Comparison of ENCODE assay signal across 15 mouse cellular contexts in the genomic region with DNA sequence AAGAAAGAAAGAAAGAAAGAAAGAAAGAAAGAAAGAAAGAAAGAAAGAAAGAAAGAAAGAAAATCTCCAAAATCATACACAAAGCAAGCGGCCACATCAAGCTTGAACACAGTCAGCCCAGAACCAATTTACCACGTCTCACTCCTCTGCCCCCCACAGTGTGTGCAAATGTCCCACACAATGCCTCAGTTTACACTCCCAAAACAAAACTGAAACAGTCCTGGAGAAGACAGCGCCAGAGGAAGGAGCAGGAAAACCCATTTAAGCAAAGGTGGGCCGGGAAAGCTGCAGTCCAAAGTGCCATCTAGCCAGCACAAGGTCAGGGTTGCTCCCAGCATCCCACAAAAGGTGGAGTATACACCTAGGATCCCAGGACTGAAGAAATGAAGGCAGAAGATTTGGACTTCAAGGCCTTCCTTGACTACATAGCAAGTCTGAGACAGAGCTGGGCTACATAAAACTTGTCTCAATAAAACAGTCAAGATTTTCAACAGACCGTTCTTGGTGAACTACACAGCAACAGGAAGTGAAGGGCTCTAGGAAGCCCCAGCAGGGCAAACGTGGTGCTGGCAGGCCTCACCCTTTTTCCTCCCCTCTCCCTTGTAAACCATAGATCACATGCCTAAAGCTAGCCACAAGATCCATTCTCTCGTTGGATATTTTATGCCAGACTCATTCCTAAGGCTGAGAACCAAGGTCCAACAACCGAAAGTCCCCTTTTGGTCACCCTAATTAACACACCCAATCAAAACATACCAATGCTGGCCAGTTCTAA. TPM values are rescaled to one million over a fixed set of nuclear protein-coding genes. Genes with fewer than 3 reads are reported as not detected.
A peak's percentile ranks its signal among the peaks of the same experiment; 100 is the strongest.
DNase-seq lines count a peak whose midpoint lies in the region; ATAC-seq lines count a peak whose summit lies in the region.
"Had no signal": no experiment of that assay in that cellular context is flagged by ENCODE, and none has a peak within 500 bp of the region (broad histone marks: within the 10 kb centered on the region; RNA-seq: fewer than 3 reads in every experiment).

No protein-coding gene starts in this region.

- ATAC-seq in liver, embryonic 13.5 days (ENCODE audit: low read depth), result no peak
- no peak for ATAC-seq in liver, embryonic 12.5 days
- peak; percentile 72 for ATAC-seq in CD4-positive, CD25-positive, alpha-beta regulatory T cell, adult 4 months
- 0 out of 2 replicates have a peak, but pooled peaks have one; percentile 28 for ATAC-seq in erythroid progenitor cell, adult 5-6 weeks (replicated peaks; ENCODE audit: low FRiP score, poor library complexity, severe bottlenecking)
- ATAC-seq in midbrain, embryonic 16.5 days, result no peak
- ATAC-seq: forebrain, embryonic 16.5 days; midbrain, embryonic 15.5 days had no signal

- no peaks in the 10 kb centered on the region for H3K36me3 ChIP-seq in liver, embryonic 13.5 days
- no peaks in the 10 kb centered on the region for H3K36me3 ChIP-seq in liver, embryonic 12.5 days
- H3K36me3 ChIP-seq in midbrain, embryonic 16.5 days (ENCODE audit: control insufficient read depth, insufficient read depth, low read length), result no peaks in the 10 kb centered on the region
- H3K36me3 ChIP-seq: midbrain, embryonic 15.5 days had no signal

- H3K27me3 ChIP-seq in liver, embryonic 13.5 days, result peaks cover 29% of the 10 kb centered on the region
- H3K27me3 ChIP-seq in liver, embryonic 12.5 days (replicated peaks), result peaks cover 39% of the 10 kb centered on the region
- H3K27me3 ChIP-seq in midbrain, embryonic 16.5 days (ENCODE audit: control insufficient read depth, insufficient read depth, low read depth, low read length), result no peaks in the 10 kb centered on the region
- H3K27me3 ChIP-seq: midbrain, embryonic 15.5 days had no signal

- peaks cover 52% of the 10 kb centered on the region for H3K4me1 ChIP-seq in liver, embryonic 13.5 days (replicated peaks)
- H3K4me1 ChIP-seq in liver, embryonic 12.5 days, result peaks cover 58% of the 10 kb centered on the region
- H3K4me1 ChIP-seq in midbrain, embryonic 16.5 days (ENCODE audit: control insufficient read depth, insufficient read depth, low read length), result peaks cover 16% of the 10 kb centered on the region

- DNase-seq in liver, embryonic 13.5 days, result no peak
- DNase-seq in naive thymus-derived CD4-positive, alpha-beta T cell, adult 2 months (ENCODE audit: low read depth), result peak; percentile 68
- DNase-seq in left cerebral cortex, postnatal 10 days (ENCODE audit: extremely low spot score in 1 of 2, low spot score in 2 of 2), result no peak
- no peak for DNase-seq in gastrocnemius, postnatal 4 days (ENCODE audit: low spot score in 2 of 2)
- DNase-seq: cerebellum, adult 9-10 months; gastrocnemius, postnatal 25 days; kidney, adult 18-20 months; layer of hippocampus, adult 9-11 months; lung, postnatal 36 days had no signal

- intact Hi-C loops in left cerebral cortex, postnatal 10 days (cut with DNase I), result no loop called here

- H3K27ac ChIP-seq in liver, embryonic 13.5 days, result peak overlapping the region; percentile 39
- no peak overlapping the region for H3K27ac ChIP-seq in liver, embryonic 12.5 days
- H3K27ac ChIP-seq in midbrain, embryonic 16.5 days (ENCODE audit: low read length), result no peak overlapping the region
- H3K27ac ChIP-seq: midbrain, embryonic 15.5 days had no signal

- no peak overlapping the region for H3K4me2 ChIP-seq in liver, embryonic 13.5 days
- H3K4me2 ChIP-seq in liver, embryonic 12.5 days, result no peak overlapping the region
- H3K4me2 ChIP-seq in midbrain, embryonic 16.5 days (ENCODE audit: low read length), result no peak overlapping the region
- H3K4me2 ChIP-seq: midbrain, embryonic 15.5 days had no signal

- H3K9ac ChIP-seq in liver, embryonic 13.5 days, result no peak overlapping the region
- H3K9ac ChIP-seq in liver, embryonic 12.5 days, result no peak overlapping the region
- no peak overlapping the region for H3K9ac ChIP-seq in midbrain, embryonic 16.5 days (ENCODE audit: low read depth, low read length)
- H3K9ac ChIP-seq: midbrain, embryonic 15.5 days had no signal

- 46% methylated on average over 8 of the region's 8 CpGs for WGBS in liver, embryonic 13.5 days (ENCODE audit: insufficient replicate concordance)
- 45% methylated on average over 8 of the region's 8 CpGs for WGBS in liver, embryonic 12.5 days (ENCODE audit: insufficient replicate concordance)
- 47% methylated on average over 8 of the region's 8 CpGs for WGBS in midbrain, embryonic 16.5 days

- H3K9me3 ChIP-seq in liver, embryonic 13.5 days (replicated peaks), result no peaks in the 10 kb centered on the region
- H3K9me3 ChIP-seq in liver, embryonic 12.5 days (replicated peaks), result no peaks in the 10 kb centered on the region
- no peaks in the 10 kb centered on the region for H3K9me3 ChIP-seq in midbrain, embryonic 16.5 days (replicated peaks; ENCODE audit: control insufficient read depth, low read length, poor library complexity, severe bottlenecking)
- H3K9me3 ChIP-seq: midbrain, embryonic 15.5 days had no signal

- no peak overlapping the region for H3K4me3 ChIP-seq in liver, embryonic 13.5 days (replicated peaks)
- H3K4me3 ChIP-seq in liver, embryonic 12.5 days, result no peak overlapping the region
- H3K4me3 ChIP-seq in midbrain, embryonic 16.5 days (ENCODE audit: low read depth, low read length), result no peak overlapping the region
- H3K4me3 ChIP-seq: midbrain, embryonic 15.5 days had no signal

RNA-seq across cellular contexts. Expression of a gene that starts 4.5 kb away (rescaled TPM):
- 2.4 and 2.7 TPM in 2 replicates for polyA plus RNA-seq in liver, embryonic 13.5 days (2015; fragmentation: Nextera tagmentation; extraction: Ambion mirVana)
- 3.1 TPM in 2 replicates for polyA plus RNA-seq in liver, embryonic 12.5 days (2016; fragmentation: Nextera tagmentation; extraction: Ambion mirVana)
- 1 to 10 TPM; 9.6 to 9.8 TPM for polyA plus RNA-seq in CD4-positive, CD25-positive, alpha-beta regulatory T cell, adult 4 months (2017; shearing (Covaris generic))
- 1.7 and 6.1 TPM in 2 replicates for total RNA-seq in erythroid progenitor cell, adult 5-6 weeks (2015; ENCODE audit: low replicate concordance)
- 0.98 and 4.6 TPM in 2 replicates for total RNA-seq in erythroid progenitor cell, adult 5-6 weeks (2017; ENCODE audit: low replicate concordance)
- total RNA-seq in left cerebral cortex, postnatal 10 days (2021), result 1 to 10 TPM; 7.6 to 8.5 TPM
- total RNA-seq in gastrocnemius, postnatal 4 days (2021), result 1 to 10 TPM; 6.7 to 7.5 TPM
- 23.2 and 23.4 TPM in 2 replicates for polyA plus RNA-seq in midbrain, embryonic 16.5 days (2015; fragmentation: Nextera tagmentation; extraction: Ambion mirVana)

RNA-seq across cellular contexts. Expression of a gene that starts 37.9 kb away (rescaled TPM):
- 30.4 and 34.6 TPM in 2 replicates for polyA plus RNA-seq in liver, embryonic 13.5 days (2015; fragmentation: Nextera tagmentation; extraction: Ambion mirVana)
- 31.1 and 38.9 TPM in 2 replicates for polyA plus RNA-seq in liver, embryonic 12.5 days (2016; fragmentation: Nextera tagmentation; extraction: Ambion mirVana)
- 10 to 100 TPM; 79.6 to 86.0 TPM for polyA plus RNA-seq in CD4-positive, CD25-positive, alpha-beta regulatory T cell, adult 4 months (2017; shearing (Covaris generic))
- total RNA-seq in erythroid progenitor cell, adult 5-6 weeks (2015; ENCODE audit: low replicate concordance), result 11.5 and 16.8 TPM in 2 replicates
- total RNA-seq in erythroid progenitor cell, adult 5-6 weeks (2017; ENCODE audit: low replicate concordance), result 16.3 and 23.0 TPM in 2 replicates
- total RNA-seq in left cerebral cortex, postnatal 10 days (2021), result 10 to 100 TPM; 18.9 to 24.7 TPM
- 10 to 100 TPM; 28.2 to 28.8 TPM for total RNA-seq in gastrocnemius, postnatal 4 days (2021)
- polyA plus RNA-seq in midbrain, embryonic 16.5 days (2015; fragmentation: Nextera tagmentation; extraction: Ambion mirVana), result 15.1 and 17.7 TPM in 2 replicates

RNA-seq across cellular contexts. Expression of a gene that starts 38.2 kb away (rescaled TPM):
- polyA plus RNA-seq in liver, embryonic 13.5 days (2015; fragmentation: Nextera tagmentation; extraction: Ambion mirVana), result 290 and 339 TPM in 2 replicates
- 292 and 306 TPM in 2 replicates for polyA plus RNA-seq in liver, embryonic 12.5 days (2016; fragmentation: Nextera tagmentation; extraction: Ambion mirVana)
- polyA plus RNA-seq in CD4-positive, CD25-positive, alpha-beta regulatory T cell, adult 4 months (2017; shearing (Covaris generic)), result 100 to 1,000 TPM; 252 to 315 TPM
- 177 and 270 TPM in 2 replicates for total RNA-seq in erythroid progenitor cell, adult 5-6 weeks (2015; ENCODE audit: low replicate concordance)
- total RNA-seq in erythroid progenitor cell, adult 5-6 weeks (2017; ENCODE audit: low replicate concordance), result 159 and 296 TPM in 2 replicates
- 100 to 1,000 TPM; 124 to 134 TPM for total RNA-seq in left cerebral cortex, postnatal 10 days (2021)
- total RNA-seq in gastrocnemius, postnatal 4 days (2021), result 100 to 1,000 TPM; 166 to 179 TPM
- 267 and 295 TPM in 2 replicates for polyA plus RNA-seq in midbrain, embryonic 16.5 days (2015; fragmentation: Nextera tagmentation; extraction: Ambion mirVana)

Comparison
In these comparisons a context has a peak if more than half of its experiments do, and no peak if none do; other contexts are left out.
1. ATAC-seq: peak in CD4-positive, CD25-positive, alpha-beta regulatory T cell, adult 4 months (single experiment) and erythroid progenitor cell, adult 5-6 weeks (single experiment); none in liver, embryonic 13.5 days (single experiment), liver, embryonic 12.5 days (single experiment) and midbrain, embryonic 16.5 days (single experiment).